Mouse (Mus musculus) spleen, adult 12 weeks (tissue): Measurements from ENCODE around the gene Rec8.

Experiments
- DNase-seq: peaks from one replicate; pipeline ENCODE4 v3.0.0; 2022; ENCODE audit warnings: low spot score

Rec8 gene

DNA sequence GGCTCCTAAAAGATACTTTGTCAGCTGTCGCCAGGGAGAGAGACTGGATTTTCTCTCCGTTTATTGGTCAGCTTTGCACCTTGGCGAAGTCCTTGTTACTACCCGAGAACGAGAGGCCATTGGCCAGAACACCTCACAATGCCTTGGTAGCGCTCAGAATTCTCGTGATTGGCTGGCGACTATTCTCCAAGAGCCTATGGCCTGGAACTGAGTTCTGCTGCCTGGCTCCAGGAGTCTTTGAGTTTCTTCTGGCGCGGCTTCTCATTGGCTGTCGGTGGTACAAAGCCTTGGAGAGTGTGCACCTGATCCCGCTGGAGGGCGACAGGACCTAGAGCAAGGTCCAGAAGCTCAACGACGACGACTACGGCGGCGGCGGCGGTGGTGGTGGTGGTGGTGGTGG is at the start of gene Rec8:
Gene Rec8, plus strand, starts transcription at position 216 of the 400 bp plus-strand sequence.
- DNase-seq: no peak

DNA sequence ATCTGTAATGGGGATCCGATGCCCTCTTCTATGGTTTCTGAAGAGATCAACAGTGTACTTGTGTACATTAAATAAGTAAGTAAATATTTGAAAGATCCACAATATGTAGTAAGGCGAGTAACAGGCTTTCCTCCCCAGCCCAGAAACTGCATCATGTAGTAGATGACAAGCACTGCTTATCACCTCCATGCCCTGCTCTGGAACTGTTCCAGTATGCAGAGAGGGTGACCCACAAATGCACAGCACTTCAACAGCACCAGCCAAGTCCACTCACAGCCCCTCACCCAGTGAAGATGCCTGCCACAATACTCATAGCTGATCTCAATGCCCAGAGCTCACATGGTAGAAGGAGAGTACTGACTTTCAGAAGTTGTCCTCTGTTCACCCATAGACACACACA is 47.2 kb upstream of the Rec8 start:
- DNase-seq: no peak

DNA sequence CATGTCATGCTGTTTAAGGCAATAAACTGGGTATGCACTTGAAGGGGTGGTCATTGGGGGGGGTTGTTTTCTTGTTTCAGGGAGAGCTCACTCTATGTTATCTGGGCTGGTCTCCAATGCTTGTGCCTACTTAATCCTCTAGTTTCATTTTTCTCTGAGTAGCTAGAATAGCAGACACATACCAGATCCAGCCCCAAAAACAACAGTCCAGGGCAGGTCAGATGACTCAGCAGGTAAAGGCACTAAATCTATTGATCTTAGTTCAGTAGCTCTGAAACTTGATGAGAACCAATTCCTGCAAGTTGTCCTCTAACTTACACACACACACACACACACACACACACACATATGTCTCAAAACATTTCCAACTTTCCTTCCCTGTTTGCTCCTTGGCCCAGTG is 46.1 kb upstream of the Rec8 start:
- no peak for DNase-seq

DNA sequence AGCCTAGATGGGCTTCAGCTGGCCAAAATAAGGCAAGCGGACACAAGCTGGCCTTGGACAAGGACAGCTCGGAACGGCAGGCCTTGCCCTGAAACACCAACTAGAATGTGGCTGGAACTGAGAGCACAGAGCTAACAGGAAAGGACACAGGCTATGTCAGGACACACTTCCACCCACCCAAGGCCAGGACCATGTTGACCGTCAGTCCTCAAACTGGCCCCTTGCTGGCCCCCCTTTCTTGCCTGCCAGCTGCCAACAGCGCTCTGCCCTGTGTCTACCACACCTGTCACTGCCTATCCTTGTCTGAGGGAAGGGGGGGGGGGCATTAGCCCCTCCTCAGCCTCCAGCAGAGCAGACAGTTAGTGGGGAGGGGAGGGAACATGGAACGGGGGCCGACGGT is 42.5 kb upstream of the Rec8 start, which contains the start of gene Fitm1:
Gene Fitm1, plus strand, starts transcription at position 316 of the 400 bp plus-strand sequence.
- no peak for DNase-seq

DNA sequence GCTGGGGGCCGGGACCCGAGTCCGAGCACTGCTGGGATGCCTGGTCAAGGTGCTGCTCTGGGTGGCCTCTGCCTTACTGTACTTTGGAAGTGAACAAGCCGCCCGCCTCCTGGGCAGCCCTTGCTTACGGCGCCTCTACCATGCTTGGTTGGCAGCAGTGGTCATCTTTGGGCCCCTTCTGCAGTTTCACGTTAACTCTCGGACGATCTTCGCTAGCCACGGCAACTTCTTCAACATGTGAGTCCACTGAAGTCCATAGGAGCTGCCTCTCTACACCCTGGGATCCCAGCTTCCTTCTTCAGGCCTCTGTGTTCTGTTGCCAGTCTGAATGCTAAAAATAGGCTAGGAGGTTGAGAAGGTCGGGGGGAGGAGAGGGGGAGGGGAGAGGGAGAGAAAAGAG is 42.1 kb upstream of the Rec8 start:
- DNase-seq: no peak

DNA sequence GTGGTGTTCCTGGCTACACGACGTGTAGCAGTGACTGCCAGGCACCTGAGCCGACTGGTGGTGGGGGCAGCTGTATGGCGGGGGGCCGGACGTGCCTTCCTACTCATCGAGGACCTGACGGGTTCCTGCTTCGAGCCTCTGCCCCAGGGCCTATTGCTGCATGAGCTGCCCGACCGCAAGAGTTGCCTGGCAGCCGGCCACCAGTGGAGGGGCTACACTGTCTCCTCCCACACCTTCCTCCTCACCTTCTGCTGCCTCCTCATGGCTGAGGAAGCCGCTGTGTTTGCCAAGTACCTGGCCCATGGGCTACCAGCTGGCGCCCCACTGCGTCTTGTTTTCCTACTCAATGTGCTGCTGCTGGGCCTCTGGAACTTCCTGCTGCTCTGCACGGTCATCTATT is 41.5 kb upstream of the Rec8 start:
- DNase-seq: no peak

DNA sequence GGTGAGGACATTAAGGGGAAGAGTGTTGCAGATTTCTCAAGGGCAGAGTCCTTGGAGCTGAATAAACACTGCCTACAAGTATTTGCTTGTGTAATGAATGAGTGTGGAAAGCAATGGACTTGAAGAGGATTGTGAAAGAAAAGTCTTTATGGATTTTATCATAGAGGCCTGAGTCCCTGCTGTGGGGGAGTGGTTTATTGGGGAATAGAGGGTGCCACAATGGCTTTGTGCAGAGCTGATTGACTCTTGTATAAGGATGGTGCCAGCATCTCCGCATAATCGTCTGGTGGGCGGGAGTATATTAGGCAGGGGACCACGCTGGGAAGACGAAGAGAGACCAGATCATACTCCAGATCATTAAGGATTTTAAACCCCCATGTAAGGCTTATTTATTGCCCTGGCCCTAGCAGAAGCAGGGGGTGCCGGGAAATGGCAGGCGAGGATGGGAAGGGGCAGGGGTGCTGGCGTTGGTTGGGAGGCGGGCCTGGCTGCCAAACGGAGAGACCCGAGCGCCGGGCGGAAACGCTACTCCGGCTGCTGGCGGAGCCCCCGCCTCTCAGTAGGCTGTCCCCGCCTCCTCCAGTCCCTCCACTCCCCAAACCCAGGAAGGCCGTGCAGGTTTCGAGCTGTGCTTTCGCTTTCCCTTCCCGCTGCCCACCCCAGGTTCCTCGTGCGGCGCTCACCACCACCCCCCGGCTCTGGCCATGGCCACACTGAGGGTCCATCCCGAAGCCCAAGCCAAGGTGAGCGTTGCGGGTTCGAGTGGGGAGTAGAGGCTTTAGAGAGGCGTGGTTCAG is 39.8 kb upstream of the Rec8 start, which contains the start of gene Psme1:
Gene Psme1, plus strand, starts transcription at position 253 of the 797 bp plus-strand sequence.
- peak; percentile 65 for DNase-seq

DNA sequence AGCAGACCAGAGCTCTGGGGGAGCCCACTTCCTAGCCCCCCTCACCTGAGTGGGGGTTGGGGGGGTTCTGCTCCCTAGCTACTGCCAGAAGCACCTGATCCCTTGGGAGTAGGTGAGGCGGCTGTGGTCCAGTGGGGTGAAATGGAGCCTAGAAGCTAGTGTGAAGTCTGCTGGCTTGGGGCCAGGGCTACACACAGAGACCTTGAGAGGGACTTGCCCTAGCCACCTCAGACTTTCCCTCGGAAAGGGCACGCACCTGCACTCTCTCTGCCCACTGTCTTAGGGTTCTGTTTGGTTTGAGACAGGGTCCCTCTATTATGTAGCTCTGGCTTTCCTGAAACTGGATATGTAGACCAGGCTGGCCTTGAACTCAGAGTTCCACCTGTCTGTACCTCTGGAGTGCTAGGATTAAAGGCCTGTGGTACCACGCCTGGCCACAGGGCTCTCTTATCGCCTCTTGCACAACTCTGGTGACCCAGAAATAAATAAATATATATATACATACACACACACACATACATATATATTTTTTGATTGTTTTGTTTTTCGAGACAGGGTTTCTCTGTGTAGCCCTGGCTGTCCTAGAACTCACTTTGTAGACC is 39.1 kb upstream of the Rec8 start:
- DNase-seq: peak; percentile 52

DNA sequence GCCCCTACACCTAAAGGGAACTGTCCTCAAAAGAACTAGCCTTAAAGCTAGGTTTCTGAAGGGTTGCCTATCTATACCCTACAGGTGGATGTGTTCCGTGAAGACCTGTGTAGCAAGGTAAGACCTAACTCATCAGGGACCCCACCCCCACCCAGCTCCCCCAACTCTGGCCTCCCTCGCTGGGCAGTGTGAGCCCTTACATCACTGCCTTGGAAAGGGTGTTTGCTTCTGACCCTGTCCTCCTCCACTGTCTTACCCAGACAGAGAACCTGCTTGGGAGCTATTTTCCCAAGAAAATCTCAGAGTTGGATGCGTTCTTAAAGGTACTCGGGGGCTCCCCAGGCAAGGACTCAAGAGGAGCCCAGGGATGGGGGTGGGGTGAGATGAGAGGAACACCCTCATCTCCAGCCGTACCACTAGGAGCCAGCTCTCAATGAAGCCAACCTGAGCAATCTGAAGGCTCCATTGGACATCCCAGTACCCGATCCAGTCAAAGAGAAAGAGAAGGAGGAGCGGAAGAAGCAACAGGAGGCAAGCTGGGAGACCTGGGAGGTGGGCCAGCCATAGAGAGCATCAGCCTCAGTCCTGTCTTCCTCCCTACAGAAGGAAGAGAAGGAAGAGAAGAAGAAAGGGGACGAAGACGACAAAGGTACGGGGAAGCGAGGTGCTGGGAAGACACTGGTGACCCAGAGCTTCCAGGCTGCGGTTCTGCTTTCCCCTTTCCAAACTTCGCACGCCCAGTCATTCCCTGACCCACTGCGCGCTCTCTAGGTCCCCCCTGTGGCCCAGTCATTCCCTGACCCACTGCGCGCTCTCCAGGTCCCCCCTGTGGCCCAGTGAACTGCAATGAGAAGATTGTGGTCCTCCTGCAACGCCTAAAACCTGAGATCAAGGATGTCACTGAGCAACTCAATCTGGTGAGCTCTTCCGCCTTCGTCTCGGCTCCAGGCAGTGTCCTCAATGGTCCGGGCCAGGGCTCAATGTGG is 38.0 kb upstream of the Rec8 start:
- DNase-seq: no peak

DNA sequence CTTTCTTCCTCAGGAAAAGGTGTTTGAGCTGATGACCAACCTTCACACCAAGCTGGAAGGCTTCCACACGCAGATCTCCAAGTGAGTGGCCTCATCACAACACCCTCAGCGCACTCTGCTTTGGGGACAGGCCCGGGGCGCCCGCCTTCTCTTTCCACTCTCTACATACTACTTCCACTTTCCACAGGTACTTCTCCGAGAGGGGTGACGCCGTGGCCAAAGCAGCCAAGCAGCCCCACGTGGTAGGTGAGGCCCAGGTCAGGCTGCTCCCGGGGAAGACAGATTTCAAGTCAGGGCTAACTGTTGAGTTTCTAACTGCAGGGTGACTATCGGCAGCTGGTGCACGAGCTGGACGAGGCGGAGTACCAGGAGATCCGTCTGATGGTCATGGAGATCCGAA is 37.1 kb upstream of the Rec8 start:
- no peak for DNase-seq

DNA sequence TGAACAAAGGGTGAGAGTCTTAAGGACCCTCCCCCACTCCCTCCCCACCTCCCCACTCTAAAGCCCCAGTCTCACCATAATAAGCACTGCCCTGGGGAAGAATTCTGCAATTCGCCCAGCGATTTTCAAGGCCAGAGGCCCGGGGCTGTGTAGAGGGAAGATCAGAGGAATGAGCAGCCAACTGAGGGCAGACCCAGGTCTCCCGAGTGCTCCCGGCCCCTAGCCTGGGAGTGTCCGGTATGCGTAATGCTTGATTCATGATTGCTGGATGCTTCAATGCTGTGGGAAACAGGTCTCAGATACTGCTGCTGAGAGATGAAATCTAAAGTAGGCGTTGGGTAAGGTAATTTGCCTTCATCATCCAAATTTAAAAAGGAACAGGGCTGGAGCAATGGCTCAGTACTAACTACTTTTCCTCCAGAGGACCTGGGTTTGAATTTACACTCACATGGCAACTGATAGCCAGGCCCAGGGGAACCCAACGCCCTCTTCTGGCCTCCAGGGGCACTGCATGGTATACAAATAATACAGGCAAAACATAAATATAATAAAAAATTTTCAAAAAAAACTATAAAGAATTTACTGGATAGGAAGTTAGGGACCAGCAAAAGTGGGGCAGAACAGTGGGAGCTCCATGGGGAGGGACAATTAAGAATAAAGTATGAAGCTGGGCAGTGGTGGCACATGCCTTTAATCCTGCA is 35.7 kb upstream of the Rec8 start:
- DNase-seq: no peak

DNA sequence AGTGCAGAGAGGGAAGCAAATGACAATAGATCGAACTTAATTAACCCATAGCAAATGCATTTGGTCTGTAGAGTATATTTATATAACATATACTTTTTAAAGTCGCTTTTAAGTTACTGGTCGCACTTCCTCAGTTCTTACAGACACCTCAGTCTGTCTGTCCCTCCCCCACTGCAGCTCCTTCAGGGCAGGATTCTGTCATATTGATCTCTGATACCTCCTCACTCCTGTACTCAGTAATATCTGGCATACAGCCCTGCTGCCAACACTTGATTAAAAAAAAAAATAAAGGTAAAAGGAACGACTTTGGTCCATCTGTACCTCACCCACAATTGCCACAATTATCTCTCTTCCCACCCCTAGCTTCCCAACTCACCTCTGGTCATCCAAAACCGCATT is 33.5 kb upstream of the Rec8 start:
- no peak for DNase-seq

DNA sequence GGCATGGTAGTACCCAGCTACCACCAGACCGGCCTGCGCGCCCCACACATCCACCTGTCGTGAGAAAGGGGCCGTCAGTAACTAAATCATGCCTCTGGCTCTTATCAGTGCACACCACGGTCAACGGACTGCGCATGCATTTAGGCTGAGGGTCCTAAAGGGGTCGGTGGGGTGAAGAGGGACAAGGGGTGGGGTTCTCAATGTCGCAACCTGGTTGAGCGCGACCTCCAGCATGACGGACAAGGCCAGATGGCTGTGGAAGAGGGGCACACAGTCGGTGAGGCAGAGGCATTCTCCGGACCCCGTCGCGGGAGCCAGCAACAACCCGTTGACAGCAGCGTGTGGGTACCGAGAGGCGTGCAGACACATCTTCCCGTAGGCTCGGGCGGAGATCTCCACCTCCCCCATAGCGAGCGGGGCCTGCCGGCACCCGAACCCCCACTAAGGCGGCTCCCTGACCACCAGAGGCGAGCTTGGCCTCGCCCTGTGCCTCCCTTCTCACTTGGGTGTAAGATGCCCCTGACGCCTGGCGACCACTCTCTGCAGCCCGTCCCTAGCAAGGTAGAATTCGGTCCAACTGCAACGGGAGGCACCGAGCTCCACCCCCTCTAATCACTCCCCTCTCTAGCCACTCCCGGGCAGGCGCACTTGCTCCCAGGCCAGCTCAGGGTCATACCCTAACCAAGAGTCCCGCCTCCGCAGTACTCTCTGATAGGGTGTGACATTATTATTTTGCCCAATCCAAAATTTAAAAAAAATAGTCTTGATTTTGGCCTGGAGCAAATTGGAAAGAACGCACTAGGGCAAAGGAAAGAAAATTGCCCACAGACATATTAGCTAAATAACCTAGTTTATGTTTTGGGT is 32.9 kb upstream of the Rec8 start, which contains the start of gene Emc9:
Gene Emc9, minus strand, starts transcription at position 601 of the 864 bp plus-strand sequence.
- DNase-seq: peak; percentile 78

DNA sequence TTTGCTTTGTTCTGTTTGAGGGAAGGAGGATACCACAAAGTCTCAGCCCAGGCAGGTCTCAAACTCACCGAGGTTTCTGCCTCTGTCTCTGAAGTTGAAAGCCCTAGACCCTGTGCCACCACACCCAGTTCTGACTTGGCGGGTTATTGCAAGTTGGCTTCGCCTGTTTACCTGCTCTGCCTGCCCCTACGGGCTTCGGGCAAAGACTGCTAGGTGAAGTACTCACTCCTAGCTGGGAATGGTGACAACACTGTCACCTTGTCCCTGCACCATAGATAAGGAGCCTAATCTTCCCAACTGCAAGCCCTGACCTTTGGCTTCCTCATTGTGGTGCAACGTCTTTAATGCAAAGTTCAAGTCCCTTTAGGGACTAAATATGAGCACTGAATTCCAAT is 32.3 kb upstream of the Rec8 start:
- DNase-seq: peak; percentile 49

DNA sequence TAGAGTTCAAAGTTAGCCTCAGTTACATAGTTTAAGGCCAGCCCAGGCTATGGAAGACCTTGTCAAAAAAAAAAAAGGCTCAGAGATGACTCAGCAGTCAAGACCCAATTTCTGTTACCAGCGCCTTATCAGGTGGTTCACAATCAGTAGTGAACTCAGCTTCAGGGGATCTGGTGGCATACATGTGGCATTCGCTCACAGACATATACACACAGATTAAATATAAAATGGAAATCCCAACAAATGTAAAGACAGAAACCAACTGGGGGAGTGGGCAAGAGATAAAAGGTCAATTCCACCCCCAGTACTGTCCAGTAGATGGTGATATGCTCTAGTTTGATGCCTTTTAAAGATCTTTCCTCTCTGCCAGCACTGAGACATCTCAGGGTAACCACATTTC is 31.7 kb upstream of the Rec8 start:
- DNase-seq: no peak

DNA sequence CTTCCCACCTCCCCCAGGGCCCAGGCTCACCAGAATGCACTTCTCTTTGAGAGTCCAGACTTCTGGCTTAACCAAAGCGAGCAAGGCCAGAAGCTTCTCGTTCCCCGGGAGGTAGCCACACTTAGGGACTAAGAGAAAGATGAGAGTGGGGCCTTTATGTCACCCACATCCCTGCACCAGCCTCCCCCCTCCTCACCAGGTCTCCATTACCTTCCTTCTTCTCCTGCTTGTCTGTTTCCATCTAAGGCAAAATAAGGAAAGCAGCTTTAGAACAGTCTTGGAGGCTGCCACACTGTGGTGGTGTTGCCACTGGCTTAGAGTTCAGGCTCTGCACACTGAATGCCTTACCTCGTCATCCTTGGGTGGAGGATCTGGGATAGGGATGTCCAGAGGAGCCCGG is 28.6 kb upstream of the Rec8 start:
- no peak for DNase-seq

DNA sequence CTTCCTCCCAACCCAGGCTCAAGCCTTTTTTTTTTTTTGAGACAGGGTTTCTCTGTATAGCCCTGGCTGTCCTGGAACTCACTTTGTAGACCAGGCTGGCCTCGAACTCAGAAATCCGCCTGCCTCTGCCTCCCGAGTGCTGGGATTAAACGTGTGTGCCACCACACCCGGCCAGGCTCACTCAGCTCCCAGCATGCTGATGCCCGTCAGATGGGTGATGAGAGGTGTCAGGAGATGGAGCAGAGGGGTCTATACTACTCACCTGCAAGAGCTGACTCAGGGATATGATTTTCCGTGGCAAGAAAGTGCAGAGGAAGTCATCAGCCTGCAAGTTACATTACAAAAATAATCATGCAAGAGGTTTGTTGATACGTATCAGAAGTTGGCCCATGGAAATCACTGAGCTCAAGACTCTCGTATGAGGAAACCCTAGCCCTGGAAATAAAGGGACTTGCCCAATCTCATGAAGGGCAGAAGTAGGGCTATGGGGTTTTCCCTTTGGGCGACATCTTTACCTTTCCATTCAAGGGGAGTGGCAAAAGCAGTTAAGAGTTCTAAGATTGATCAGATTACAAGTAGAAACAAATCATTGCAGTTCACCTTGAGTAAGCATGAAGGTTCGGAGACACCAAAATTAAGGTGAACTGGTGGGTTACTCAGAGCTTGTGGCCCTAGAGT is 27.9 kb upstream of the Rec8 start:
- no peak for DNase-seq

DNA sequence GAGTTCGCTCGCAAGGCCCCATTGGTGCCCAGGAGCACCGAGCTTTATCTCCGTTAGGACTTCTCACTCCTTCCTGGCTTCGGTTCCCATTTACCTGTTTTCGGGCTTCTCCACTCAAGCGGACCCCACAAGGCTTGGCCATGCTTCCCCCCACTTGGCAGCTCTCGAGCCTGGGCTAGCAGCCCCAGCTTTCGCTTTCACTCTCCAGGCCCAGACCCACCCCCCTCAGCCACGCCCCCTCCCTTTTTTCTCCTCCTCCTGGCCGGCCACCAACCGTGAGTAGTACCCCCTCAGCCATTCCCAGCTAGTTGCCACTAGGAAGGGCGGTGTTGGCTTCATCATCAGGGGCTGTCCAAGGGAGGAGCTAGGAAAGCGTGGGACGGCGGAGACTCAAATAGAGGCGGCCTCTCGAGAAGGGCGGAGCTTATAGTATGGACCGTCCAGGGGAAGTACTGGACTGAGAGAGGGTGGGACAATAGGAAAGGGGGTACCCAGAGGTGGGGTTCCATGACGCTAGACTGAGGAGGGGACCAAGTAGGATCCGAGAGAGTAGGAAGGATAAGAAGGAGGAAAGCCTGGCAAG is 27.0 kb upstream of the Rec8 start, which contains the start of gene Psme2:
Gene Psme2, minus strand, starts transcription at position 366 of the 583 bp plus-strand sequence.
- DNase-seq: peak; percentile 84

DNA sequence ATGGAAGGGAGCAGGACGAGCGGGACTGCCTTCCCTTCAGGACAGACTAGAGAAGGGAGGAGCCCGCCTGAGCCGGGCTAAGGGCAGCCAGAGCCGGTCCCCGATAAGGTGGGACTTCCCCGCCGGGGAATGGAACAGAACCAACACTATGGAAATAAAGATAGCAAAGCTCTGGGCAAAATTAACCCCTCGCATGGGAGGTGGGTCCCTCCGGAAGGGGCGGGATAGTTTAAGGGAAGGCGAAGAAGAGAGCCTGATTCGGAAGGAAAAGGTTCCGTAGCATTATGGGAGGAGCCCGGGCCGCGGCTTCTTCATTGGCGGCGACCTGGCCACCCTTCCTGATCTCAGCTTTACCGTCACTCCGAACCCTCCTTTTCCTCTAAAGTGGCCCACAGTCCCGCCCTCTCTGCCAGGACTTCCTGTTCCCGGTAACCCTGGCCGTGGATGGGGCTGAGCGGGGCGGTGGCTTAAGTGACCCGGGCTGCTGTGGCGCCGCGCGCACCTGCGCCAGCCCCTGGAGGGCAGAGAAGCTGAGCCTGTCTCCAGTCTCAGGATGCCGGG is 26.4 kb upstream of the Rec8 start, which contains the start of gene Rnf31:
Gene Rnf31, plus strand, starts transcription at position 378 of the 561 bp plus-strand sequence.
- DNase-seq: peak; percentile 87
